Mouse (Mus musculus) gastrocnemius, postnatal 14 days (tissue): ENCODE results near the gene Lamtor1. TPM values are rescaled to one million over a fixed set of nuclear protein-coding genes. Genes with fewer than 3 reads are reported as not detected.
A peak's percentile ranks its signal among the peaks of the same experiment; 100 is the strongest.
"Not testable (repeated sequence)": the region's sequence is repeated elsewhere in the genome, so short reads cannot be mapped to it uniquely, and the experiment has no call there.

Experiments used
- DNase-seq: peaks from one replicate; pipeline ENCODE4 v3.0.0; 2021; ENCODE audit warnings: mixed read lengths
- intact Hi-C: fragments of 180-260 bp; cut with DNase I; formaldehyde crosslinking; loops from one replicate; pipeline ENCODE4 v1.15.1; 2025; ENCODE audit warnings: low total_unique reads
- total RNA-seq, 2 experiments: library from RNA; stranded (reverse); gene quantifications; 2 replicates each; pipeline ENCODE4 v1.2.3; 2021

Gene Lamtor1
- total RNA-seq, 2 experiments from 2014 or later = 101 to 102 TPM

GRCm38 (mm10) chr7:101938348-101938747, 32.6 kb downstream of the Lamtor1 start:
- DNase-seq = no peak
- intact Hi-C loops = loop anchor here (5.0 kb wide), 1 partner anchor 34 kb away; no protein-coding TSS in a partner anchor

- intact Hi-C loops = loop anchor here (5.0 kb wide), 1 partner anchor 33 kb away; no protein-coding TSS in a partner anchor
Measured at GRCm38 (mm10) chr7:101939758-101940157, 34.1 kb downstream of the Lamtor1 start.

GRCm38 (mm10) chr7:101949008-101949407, 43.3 kb downstream of the Lamtor1 start:
- DNase-seq, intact Hi-C loops: not testable (repeated sequence)

More at GRCm38 (mm10) chr7:101939758-101940157, 34.1 kb downstream of the Lamtor1 start:
- no peak for DNase-seq

GRCm38 (mm10) chr7:101951648-101952047, 45.9 kb downstream of the Lamtor1 start:
- intact Hi-C loops = no loop called here
- DNase-seq = no peak

- intact Hi-C loops = no loop called here
- DNase-seq = no peak
Measured at GRCm38 (mm10) chr7:101952098-101952497, 46.4 kb downstream of the Lamtor1 start.

- intact Hi-C loops = no loop called here
- no peak for DNase-seq
Measured at GRCm38 (mm10) chr7:101954163-101954562, 48.5 kb downstream of the Lamtor1 start.

GRCm38 (mm10) chr7:101955276-101955675, 49.6 kb downstream of the Lamtor1 start:
- intact Hi-C loops = no loop called here
- DNase-seq = no peak

- intact Hi-C loops = no loop called here
- no peak for DNase-seq
Measured at GRCm38 (mm10) chr7:101955862-101956261, 50.2 kb downstream of the Lamtor1 start.

GRCm38 (mm10) chr7:101956481-101956880, 50.8 kb downstream of the Lamtor1 start:
- intact Hi-C loops = no loop called here
- no peak for DNase-seq

GRCm38 (mm10) chr7:101956911-101957310, 51.2 kb downstream of the Lamtor1 start:
- intact Hi-C loops = no loop called here
- DNase-seq = no peak

- intact Hi-C loops = no loop called here
- no peak for DNase-seq
Measured at GRCm38 (mm10) chr7:101962829-101963228, 57.1 kb downstream of the Lamtor1 start.

- intact Hi-C loops = no loop called here
- no peak for DNase-seq
Measured at GRCm38 (mm10) chr7:101963621-101964020, 57.9 kb downstream of the Lamtor1 start.

- intact Hi-C loops = no loop called here
- no peak for DNase-seq
Measured at GRCm38 (mm10) chr7:101964551-101964950, 58.8 kb downstream of the Lamtor1 start.

- DNase-seq = no peak
- intact Hi-C loops = no loop called here
Measured at GRCm38 (mm10) chr7:101965606-101966005, 59.9 kb downstream of the Lamtor1 start.

- no peak for DNase-seq
Measured at GRCm38 (mm10) chr7:101967256-101967655, 61.6 kb downstream of the Lamtor1 start.

GRCm38 (mm10) chr7:101968751-101969150, 63.0 kb downstream of the Lamtor1 start:
- intact Hi-C loops = no loop called here
- no peak for DNase-seq

More at GRCm38 (mm10) chr7:101967256-101967655, 61.6 kb downstream of the Lamtor1 start:
- intact Hi-C loops = no loop called here

GRCm38 (mm10) chr7:101969694-101970428, 64.2 kb downstream of the Lamtor1 start:
- peak; percentile 88 for DNase-seq
- intact Hi-C loops = loop anchor here (5.0 kb wide), 1 partner anchor 33 kb away; no protein-coding TSS in a partner anchor

GRCm38 (mm10) chr7:101970429-101970775, 64.7 kb downstream of the Lamtor1 start:
- intact Hi-C loops = loop anchor here (5.0 kb wide), 1 partner anchor 33 kb away; no protein-coding TSS in a partner anchor

GRCm38 (mm10) chr7:101970821-101971461, 65.2 kb downstream of the Lamtor1 start:
- peak; percentile 82 for DNase-seq
- intact Hi-C loops = loop anchor here (5.0 kb wide), 1 partner anchor 34 kb away; no protein-coding TSS in a partner anchor

More at GRCm38 (mm10) chr7:101970429-101970775, 64.7 kb downstream of the Lamtor1 start:
- DNase-seq = peak; percentile 93

- intact Hi-C loops = loop anchor here (5.0 kb wide), 1 partner anchor 34 kb away; no protein-coding TSS in a partner anchor
- DNase-seq = no peak
Measured at GRCm38 (mm10) chr7:101971721-101972120, 66.0 kb downstream of the Lamtor1 start.
